Mouse (Mus musculus) thymus, postnatal 14 days (tissue): ENCODE measurements around the gene Olfr130.

Experiments
- DNase-seq: peaks from one replicate; pipeline ENCODE4 v3.0.0; 2021

The Olfr130 gene

DNA sequence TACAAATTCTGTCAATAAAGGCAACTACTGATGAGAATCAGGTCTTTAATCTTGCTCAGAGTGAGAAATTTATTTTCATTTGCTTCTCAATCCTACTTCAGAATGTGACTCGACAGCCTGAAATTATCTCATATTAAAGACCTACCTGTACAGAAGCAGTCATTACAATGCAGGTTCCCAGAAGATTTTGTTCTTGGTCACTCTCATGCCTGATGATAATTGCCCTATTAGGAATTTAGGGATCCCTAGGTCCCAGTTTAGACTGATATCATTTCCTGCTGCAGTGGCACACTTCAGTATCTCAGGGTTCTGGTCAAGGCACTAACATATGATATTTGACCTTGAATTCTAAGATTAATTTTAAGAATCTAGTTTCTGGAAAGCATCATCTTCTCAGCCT, at the start of gene Olfr130:
Gene Olfr130, plus strand, starts transcription at position 301 of the 400 bp plus-strand sequence.
- no peak for DNase-seq

GRCm38 (mm10) chr17:38016341-38016740, 47.4 kb upstream of the Olfr130 start:
- no peak for DNase-seq

DNA sequence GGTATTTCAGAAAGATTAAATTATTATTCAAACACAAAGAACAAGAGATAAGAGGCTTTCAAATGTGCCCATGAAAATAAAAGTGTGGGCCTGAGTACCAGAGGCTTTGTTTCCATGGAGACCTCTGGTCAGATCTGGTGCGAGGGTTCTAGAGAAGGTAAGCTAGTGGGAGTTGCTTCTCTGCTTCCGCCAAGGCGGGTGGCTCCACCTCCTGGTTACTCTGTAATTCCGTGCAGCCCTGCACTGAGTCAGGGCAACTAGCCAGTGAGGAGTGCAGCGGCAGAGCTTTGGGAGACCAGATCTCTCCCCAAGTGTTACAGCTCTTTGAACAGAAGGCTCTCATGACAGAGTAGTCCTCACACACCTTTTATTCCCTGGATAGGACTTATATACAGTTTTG, 37.4 kb upstream of the Olfr130 start:
- no peak for DNase-seq

GRCm38 (mm10) chr17:38059979-38060378, 3.7 kb upstream of the Olfr130 start, which contains the start of gene Olfr129:
TSS of gene Olfr129 (minus strand) at chr17:38060079.
- no peak for DNase-seq

- no peak for DNase-seq
Observed at GRCm38 (mm10) chr17:38082364-38082763, 18.6 kb downstream of the Olfr130 start.

DNA sequence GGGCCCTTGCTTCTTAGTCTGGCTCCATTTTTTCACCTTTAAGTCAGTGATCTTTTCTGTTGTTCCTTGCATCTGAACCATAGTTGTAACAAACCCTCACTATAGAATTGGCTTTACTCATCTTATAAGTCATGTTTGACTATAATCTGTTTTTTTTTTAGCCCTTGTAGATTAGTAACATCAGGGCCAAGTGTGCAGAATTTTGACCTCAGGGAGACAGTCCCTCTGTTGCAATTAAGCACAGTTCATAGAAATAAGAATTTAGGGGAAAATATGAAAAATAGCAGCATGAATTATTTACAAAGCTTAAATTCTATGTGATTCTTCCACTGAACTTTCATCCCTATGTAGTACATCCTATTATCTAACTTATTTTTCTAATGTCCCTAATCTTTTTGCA, 24.9 kb downstream of the Olfr130 start, which contains the start of gene Olfr131:
Gene Olfr131, minus strand, starts transcription at position 101 of the 400 bp plus-strand sequence.
- DNase-seq = no peak
